ENCODE assay signal across 9 mouse cellular contexts in the genomic region with DNA sequence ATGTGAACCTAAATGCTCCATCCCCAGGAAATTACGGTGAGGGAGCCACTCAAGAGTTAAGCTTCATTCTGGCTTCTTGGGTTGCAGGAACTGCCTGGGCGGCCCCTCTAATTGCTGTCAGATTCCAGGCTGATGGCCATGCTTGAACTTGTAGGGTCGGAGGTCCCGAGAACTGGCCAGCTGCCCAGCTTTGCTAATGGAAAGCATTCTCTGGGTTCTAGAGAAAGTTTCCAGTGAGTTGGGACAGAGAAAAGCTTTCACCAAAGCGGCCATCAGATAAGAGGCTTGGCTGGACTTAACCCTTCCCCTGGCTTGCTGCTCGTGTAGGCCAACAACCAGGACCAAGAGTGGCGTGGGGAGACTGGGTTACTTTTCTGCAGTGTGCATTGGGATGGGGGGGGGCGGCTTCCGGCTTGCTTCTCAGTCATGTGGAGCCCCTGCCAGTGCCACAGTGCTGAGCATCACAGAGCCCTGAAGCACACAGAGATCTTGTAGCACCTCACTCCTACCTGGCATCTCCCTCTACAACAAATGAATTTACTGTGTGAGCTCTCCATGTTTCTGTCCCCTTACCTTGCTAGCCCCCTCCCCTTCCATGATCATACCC. TPM values are rescaled to one million over a fixed set of nuclear protein-coding genes. Genes with fewer than 3 reads are reported as not detected.
DNase-seq lines count a peak whose midpoint lies in the region; ATAC-seq lines count a peak whose summit lies in the region.
"Had no signal": no experiment of that assay in that cellular context is flagged by ENCODE, and none has a peak within 500 bp of the region (broad histone marks: within the 10 kb centered on the region; RNA-seq: fewer than 3 reads in every experiment).

No protein-coding gene starts in this region.

- no peak overlapping the region for H3K4me3 ChIP-seq in limb, embryonic 10.5 days
- H3K4me3 ChIP-seq in stomach, embryonic 14.5 days (ENCODE audit: low read depth, low read length) = no peak overlapping the region

- no peaks in the 10 kb centered on the region for H3K36me3 ChIP-seq in limb, embryonic 10.5 days
- H3K36me3 ChIP-seq in stomach, embryonic 14.5 days (ENCODE audit: control insufficient read depth, insufficient read depth, low read length) = no peaks in the 10 kb centered on the region
- H3K36me3 ChIP-seq: G1E had no signal

- 0 out of 2 replicates have a peak overlapping the region, but pooled peaks have one; percentile 13 for H3K4me2 ChIP-seq in stomach, embryonic 14.5 days (replicated peaks; ENCODE audit: low read depth, low read length)

- H3K27ac ChIP-seq in limb, embryonic 10.5 days = no peak overlapping the region
- peak overlapping the region; percentile 6; the same call in 1 of the 2 replicates for H3K27ac ChIP-seq in stomach, embryonic 14.5 days (ENCODE audit: low read length)

- 49% methylated on average over 9 of the region's 9 CpGs for WGBS in limb, embryonic 10.5 days
- WGBS in stomach, embryonic 14.5 days = 24% methylated on average over 9 of the region's 9 CpGs

- DNase-seq in layer of hippocampus, postnatal 14 days (ENCODE audit: low spot score in 2 of 2) = peak; percentile 30 to 53
- no peak for DNase-seq in layer of hippocampus, adult 18-20 months (ENCODE audit: low spot score in 2 of 2)
- peak; percentile 69 for DNase-seq in embryo, embryonic 10.5 days (ENCODE audit: low spot score)
- peak; percentile 24 for DNase-seq in heart, postnatal 25 days (ENCODE audit: low spot score)
- DNase-seq in limb, embryonic 10.5 days (ENCODE audit: low spot score) = peak; percentile 41
- DNase-seq in B cell, adult 2 months = no peak
- DNase-seq in thymus, adult 18-20 months = no peak

- peak; percentile 67; the same call in 1 of the 2 replicates for ATAC-seq in stomach, embryonic 14.5 days (ENCODE audit: insufficient number of reproducible peaks, insufficient read depth, low FRiP score, low read depth)

- no peaks in the 10 kb centered on the region for H3K9me3 ChIP-seq in limb, embryonic 10.5 days (replicated peaks)
- no peaks in the 10 kb centered on the region for H3K9me3 ChIP-seq in stomach, embryonic 14.5 days (ENCODE audit: control insufficient read depth, low read depth, low read length)
- H3K9me3 ChIP-seq: G1E had no signal

- peaks cover 26% of the 10 kb centered on the region for H3K4me1 ChIP-seq in limb, embryonic 10.5 days
- 0 out of 2 replicates have a peak, but pooled peaks cover 15% of the 10 kb centered on the region for H3K4me1 ChIP-seq in stomach, embryonic 14.5 days (ENCODE audit: control insufficient read depth, insufficient read depth, low read length)

- intact Hi-C loops in heart, postnatal 25 days (cut with DNase I) = no loop called here

- no peak overlapping the region for H3K9ac ChIP-seq in stomach, embryonic 14.5 days (replicated peaks; ENCODE audit: low read depth, low read length)

- peaks cover 5% of the 10 kb centered on the region; the same call in 1 of the 2 replicates for H3K27me3 ChIP-seq in limb, embryonic 10.5 days (ENCODE audit: low read depth, poor library complexity, severe bottlenecking)
- H3K27me3 ChIP-seq in stomach, embryonic 14.5 days (ENCODE audit: control insufficient read depth, insufficient read depth, low read length) = no peaks in the 10 kb centered on the region

RNA-seq across cellular contexts. Expression of gene Spire2, which starts 15.8 kb away (rescaled TPM):
- 10 to 100 TPM; 15.4 to 15.6 TPM for total RNA-seq in layer of hippocampus, postnatal 14 days (2021)
- 10 to 100 TPM; 17.0 TPM for total RNA-seq in layer of hippocampus, adult 18-20 months (2021)
- total RNA-seq in heart, postnatal 25 days (2021) = under 1 TPM; 0.10 to 0.20 TPM
- polyA plus RNA-seq in limb, embryonic 10.5 days (2016; fragmentation: Nextera tagmentation; extraction: Ambion mirVana) = 2.0 TPM in 2 replicates
- polyA plus RNA-seq in stomach, embryonic 14.5 days (2014; fragmentation: Nextera tagmentation; extraction: Ambion mirVana) = 2.2 and 3.1 TPM in 2 replicates

RNA-seq across cellular contexts. Expression of gene Tcf25, which starts 25.2 kb away (rescaled TPM):
- total RNA-seq in layer of hippocampus, postnatal 14 days (2021) = 100 to 1,000 TPM; 490 to 516 TPM
- total RNA-seq in layer of hippocampus, adult 18-20 months (2021) = 100 to 1,000 TPM; 487 TPM
- 100 to 1,000 TPM; 113 to 157 TPM for total RNA-seq in heart, postnatal 25 days (2021)
- polyA plus RNA-seq in limb, embryonic 10.5 days (2016; fragmentation: Nextera tagmentation; extraction: Ambion mirVana) = 116 and 138 TPM in 2 replicates
- 161 and 177 TPM in 2 replicates for polyA plus RNA-seq in stomach, embryonic 14.5 days (2014; fragmentation: Nextera tagmentation; extraction: Ambion mirVana)

RNA-seq across cellular contexts. Expression of gene Fanca, which starts 30.0 kb away (rescaled TPM):
- total RNA-seq in layer of hippocampus, postnatal 14 days (2021) = 1 to 10 TPM; 2.6 to 5.3 TPM
- total RNA-seq in layer of hippocampus, adult 18-20 months (2021) = 1 to 10 TPM; 1.2 to 1.7 TPM
- total RNA-seq in heart, postnatal 25 days (2021) = 1 to 10 TPM; 1.7 to 3.0 TPM
- 42.7 and 46.3 TPM in 2 replicates for polyA plus RNA-seq in limb, embryonic 10.5 days (2016; fragmentation: Nextera tagmentation; extraction: Ambion mirVana)
- polyA plus RNA-seq in stomach, embryonic 14.5 days (2014; fragmentation: Nextera tagmentation; extraction: Ambion mirVana) = 29.4 and 33.6 TPM in 2 replicates

RNA-seq across cellular contexts. Expression of gene Mc1r, which starts 58.6 kb away (rescaled TPM):
- under 1 TPM in 1 of 2 experiments, not detected in 1; 0.10 TPM for total RNA-seq in layer of hippocampus, postnatal 14 days (2021)
- total RNA-seq in layer of hippocampus, adult 18-20 months (2021) = under 1 TPM in 1 of 2 experiments, not detected in 1; 0.07 TPM
- not detected for total RNA-seq in heart, postnatal 25 days (2021)
- polyA plus RNA-seq in limb, embryonic 10.5 days (2016; fragmentation: Nextera tagmentation; extraction: Ambion mirVana) = not detected in 2 replicates
- 0.10 TPM in 1 of 2 replicates, not detected in the other for polyA plus RNA-seq in stomach, embryonic 14.5 days (2014; fragmentation: Nextera tagmentation; extraction: Ambion mirVana)

Comparison
In these comparisons a context has a peak if more than half of its experiments do, and no peak if none do; other contexts are left out.
1. DNase-seq: peak in layer of hippocampus, postnatal 14 days (2 of 2), embryo, embryonic 10.5 days (single experiment), heart, postnatal 25 days (single experiment) and limb, embryonic 10.5 days (single experiment); none in layer of hippocampus, adult 18-20 months (0 of 2), B cell, adult 2 months (0 of 2) and thymus, adult 18-20 months (0 of 2).
2. RNA of gene Spire2, which starts 15.8 kb away (total RNA-seq): 17.0 TPM in layer of hippocampus, adult 18-20 months and 15.4 to 15.6 TPM in layer of hippocampus, postnatal 14 days; 0.10 to 0.20 TPM in heart, postnatal 25 days; every median in the first group is over 10 times any median in the second.